Mouse (Mus musculus): Measurements from ENCODE around the gene Ksr2. TPM values are rescaled to one million over a fixed set of nuclear protein-coding genes. Genes with fewer than 3 reads are reported as not detected.

Ksr2 gene
- polyA plus RNA-seq, 1 experiment = 0.14 TPM

DNA sequence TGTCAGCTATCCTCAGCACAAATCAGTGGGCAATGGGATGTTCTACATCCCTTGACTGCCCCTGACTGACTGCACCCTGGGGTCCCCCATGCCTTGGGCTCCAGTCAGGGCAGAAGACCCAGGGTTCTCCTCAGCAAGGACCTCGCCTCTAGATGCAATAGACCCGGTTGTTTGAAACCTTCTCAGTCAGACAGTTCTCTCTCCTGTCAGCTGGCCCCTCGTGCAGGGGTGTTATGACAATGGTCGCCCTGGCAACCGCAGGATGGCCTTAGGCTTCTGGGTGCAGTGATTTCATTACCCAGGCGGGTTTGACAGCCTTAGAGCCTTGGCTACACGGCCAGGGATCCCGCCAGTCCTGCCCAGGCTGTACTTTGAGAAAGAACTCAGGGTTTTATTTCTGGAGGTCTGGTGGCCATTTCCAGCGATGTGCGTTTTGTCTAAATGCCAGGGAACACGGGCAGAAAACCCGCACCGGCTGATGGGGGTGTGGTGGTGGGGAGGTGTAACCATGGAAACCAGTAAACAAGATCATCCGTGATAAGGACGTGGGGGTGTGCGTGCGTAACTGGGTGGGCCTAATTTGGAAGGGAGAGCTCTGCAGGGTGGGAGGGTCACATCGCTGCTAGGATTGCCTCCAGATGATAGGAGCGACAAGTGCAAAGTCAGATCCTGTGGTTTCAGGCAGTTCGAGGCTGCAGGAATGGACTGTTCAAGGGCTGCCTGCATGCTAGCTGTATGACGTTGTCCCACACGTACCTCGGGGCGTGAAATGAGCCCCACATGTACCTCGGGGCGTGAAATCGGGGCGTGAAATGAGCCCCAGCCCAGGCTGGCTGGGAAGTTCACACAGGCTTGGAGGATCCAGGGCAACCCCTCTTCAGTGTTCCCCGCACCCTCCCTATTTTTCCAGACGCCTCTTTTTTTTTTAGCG lies 79.4 kb downstream of the Ksr2 start:
- Histone ChIP-seq H3K4me3 (ENCODE audit: low read depth, low read length) (no peak overlapping the region), H3K4me1 (ENCODE audit: control insufficient read depth, insufficient read depth, insufficient read length, low read length) (no peaks in the 10 kb centered on the region), H3K27me3 (ENCODE audit: control insufficient read depth, insufficient read depth, low read length) (no peaks in the 10 kb centered on the region), H3K36me3 (ENCODE audit: control insufficient read depth, insufficient read depth, low read length) (no peaks in the 10 kb centered on the region), H3K27ac (ENCODE audit: insufficient read depth, low read depth, low read length) (no peak overlapping the region)
- 17% methylated on average over 31 of the region's 31 CpGs for WGBS
- TF ChIP-seq POLR2A (IDR thresholded peaks at IDR 0.05; ENCODE audit: low read depth, low read length) (no peak), CTCF (IDR thresholded peaks at IDR 0.05; ENCODE audit: extremely low read depth, insufficient read length, insufficient replicate concordance, low read depth, low read length) (no peak)

- H3K4me3 ChIP-seq (ENCODE audit: low read depth, low read length) = no peak overlapping the region
- H3K36me3 ChIP-seq (ENCODE audit: control insufficient read depth, insufficient read depth, low read length) = no peaks in the 10 kb centered on the region
- TF ChIP-seq POLR2A (IDR thresholded peaks at IDR 0.05; ENCODE audit: low read depth, low read length) (no peak), CTCF (IDR thresholded peaks at IDR 0.05; ENCODE audit: extremely low read depth, insufficient read length, insufficient replicate concordance, low read depth, low read length) (peak; percentile 78; the same call in 1 of the 2 replicates)
- H3K27me3 ChIP-seq (ENCODE audit: control insufficient read depth, insufficient read depth, low read length) = no peaks in the 10 kb centered on the region
- WGBS = 17% methylated on average over 7 of the region's 7 CpGs
- no peaks in the 10 kb centered on the region for H3K4me1 ChIP-seq (ENCODE audit: control insufficient read depth, insufficient read depth, insufficient read length, low read length)
- no peak overlapping the region for H3K27ac ChIP-seq (ENCODE audit: insufficient read depth, low read depth, low read length)
These were observed 80.1 kb downstream of the Ksr2 start for GRCm38 (mm10) chr5:117493947-117494346.

DNA sequence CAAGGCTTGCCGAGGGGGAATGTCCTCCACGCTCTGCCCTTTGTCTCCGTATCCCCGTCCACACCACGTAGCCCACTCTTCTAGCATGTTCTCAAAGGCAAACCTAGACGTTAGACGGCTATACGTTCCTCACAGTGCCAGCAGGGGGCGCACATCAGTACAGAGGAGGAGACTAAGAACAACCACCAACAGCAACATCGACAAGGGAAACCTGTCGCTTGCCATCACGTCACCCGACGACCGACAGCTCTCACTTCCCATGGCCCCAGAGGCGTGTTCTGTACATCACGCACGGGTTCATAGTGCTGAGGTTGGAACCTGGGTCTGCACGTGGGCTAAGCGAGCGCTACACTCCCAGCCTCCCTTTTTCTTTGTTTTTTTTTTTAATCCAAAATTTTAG lies 83.3 kb downstream of the Ksr2 start:
- Histone ChIP-seq H3K4me1 (ENCODE audit: control insufficient read depth, insufficient read depth, insufficient read length, low read length) (no peaks in the 10 kb centered on the region), H3K36me3 (ENCODE audit: control insufficient read depth, insufficient read depth, low read length) (no peaks in the 10 kb centered on the region), H3K4me3 (ENCODE audit: low read depth, low read length) (no peak overlapping the region), H3K27me3 (ENCODE audit: control insufficient read depth, insufficient read depth, low read length) (no peaks in the 10 kb centered on the region), H3K27ac (ENCODE audit: insufficient read depth, low read depth, low read length) (no peak overlapping the region)
- TF ChIP-seq CTCF (IDR thresholded peaks at IDR 0.05; ENCODE audit: extremely low read depth, insufficient read length, insufficient replicate concordance, low read depth, low read length) (peak; percentile 55; the same call in 1 of the 2 replicates), POLR2A (IDR thresholded peaks at IDR 0.05; ENCODE audit: low read depth, low read length) (no peak)
- 61% methylated on average over 21 of the region's 21 CpGs for WGBS

- Histone ChIP-seq H3K36me3 (ENCODE audit: control insufficient read depth, insufficient read depth, low read length) (no peaks in the 10 kb centered on the region), H3K27ac (ENCODE audit: insufficient read depth, low read depth, low read length) (no peak overlapping the region), H3K4me1 (ENCODE audit: control insufficient read depth, insufficient read depth, insufficient read length, low read length) (peaks cover 6% of the 10 kb centered on the region), H3K27me3 (ENCODE audit: control insufficient read depth, insufficient read depth, low read length) (no peaks in the 10 kb centered on the region), H3K4me3 (ENCODE audit: low read depth, low read length) (no peak overlapping the region)
- WGBS = 82% methylated on average over 5 of the region's 5 CpGs
- peak; percentile 68; the same call in 1 of the 2 replicates for TF ChIP-seq CTCF (IDR thresholded peaks at IDR 0.05; ENCODE audit: extremely low read depth, insufficient read length, insufficient replicate concordance, low read depth, low read length)
- TF ChIP-seq POLR2A (IDR thresholded peaks at IDR 0.05; ENCODE audit: low read depth, low read length) = no peak
These were observed 88.8 kb downstream of the Ksr2 start for GRCm38 (mm10) chr5:117502611-117503010.

DNA sequence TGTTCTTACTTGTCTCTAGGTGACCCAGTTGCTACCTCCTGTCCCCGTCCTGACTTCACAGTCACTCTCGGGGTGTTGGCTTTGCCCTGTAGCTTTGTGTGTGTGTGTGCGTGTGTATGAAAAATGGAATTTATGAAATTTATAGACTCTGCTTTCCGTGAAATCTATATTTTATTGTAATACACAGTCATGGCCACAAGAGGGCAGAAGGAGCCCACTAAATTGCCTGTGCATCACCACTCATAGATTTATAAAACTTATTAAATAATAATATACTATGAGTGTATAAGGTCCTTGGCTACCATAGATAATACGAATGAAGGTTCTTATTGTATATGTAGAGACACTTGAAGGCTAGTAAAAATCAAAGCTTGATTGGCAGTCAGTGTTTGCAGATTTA lies 90.6 kb downstream of the Ksr2 start:
- peak; percentile 25; the same call in 1 of the 2 replicates for TF ChIP-seq CTCF (IDR thresholded peaks at IDR 0.05; ENCODE audit: extremely low read depth, insufficient read length, insufficient replicate concordance, low read depth, low read length)
- TF ChIP-seq POLR2A (IDR thresholded peaks at IDR 0.05; ENCODE audit: low read depth, low read length) = no peak
- 86% methylated on average over 5 of the region's 5 CpGs for WGBS
- Histone ChIP-seq H3K27ac (ENCODE audit: insufficient read depth, low read depth, low read length) (no peak overlapping the region), H3K27me3 (ENCODE audit: control insufficient read depth, insufficient read depth, low read length) (no peaks in the 10 kb centered on the region), H3K4me3 (ENCODE audit: low read depth, low read length) (no peak overlapping the region), H3K4me1 (ENCODE audit: control insufficient read depth, insufficient read depth, insufficient read length, low read length) (peaks cover 6% of the 10 kb centered on the region), H3K36me3 (ENCODE audit: control insufficient read depth, insufficient read depth, low read length) (no peaks in the 10 kb centered on the region)

- Histone ChIP-seq H3K4me1 (ENCODE audit: control insufficient read depth, insufficient read depth, insufficient read length, low read length) (peaks cover 6% of the 10 kb centered on the region), H3K27me3 (ENCODE audit: control insufficient read depth, insufficient read depth, low read length) (no peaks in the 10 kb centered on the region), H3K4me3 (ENCODE audit: low read depth, low read length) (peak overlapping the region; percentile 2; the same call in 1 of the 2 replicates), H3K36me3 (ENCODE audit: control insufficient read depth, insufficient read depth, low read length) (no peaks in the 10 kb centered on the region), H3K27ac (ENCODE audit: insufficient read depth, low read depth, low read length) (no peak overlapping the region)
- 58% methylated on average over 10 of the region's 10 CpGs for WGBS
- TF ChIP-seq POLR2A (IDR thresholded peaks at IDR 0.05; ENCODE audit: low read depth, low read length) (no peak), CTCF (IDR thresholded peaks at IDR 0.05; ENCODE audit: extremely low read depth, insufficient read length, insufficient replicate concordance, low read depth, low read length) (peak; percentile 99)
These were observed 91.4 kb downstream of the Ksr2 start for GRCm38 (mm10) chr5:117505204-117505603.

DNA sequence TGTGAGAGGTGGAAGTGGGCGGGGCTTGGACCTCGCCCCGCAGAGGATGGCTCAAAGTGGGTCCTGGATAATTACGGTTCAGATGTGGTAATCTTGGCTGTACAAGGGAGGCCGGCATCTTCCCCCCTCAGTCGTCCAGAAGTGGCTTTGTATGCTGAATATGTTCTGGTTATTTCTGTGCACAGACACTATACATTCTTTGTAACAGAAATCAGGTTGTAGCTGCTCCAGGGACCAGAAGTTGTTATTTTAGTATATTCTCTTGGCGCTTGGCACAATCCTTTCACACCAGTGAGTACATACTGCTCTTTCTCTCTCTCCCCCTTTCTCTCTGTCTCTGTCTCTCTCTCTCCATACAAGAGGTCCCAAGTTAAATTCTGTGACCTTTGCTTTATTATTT lies 92.0 kb downstream of the Ksr2 start:
- Histone ChIP-seq H3K4me1 (ENCODE audit: control insufficient read depth, insufficient read depth, insufficient read length, low read length) (peaks cover 6% of the 10 kb centered on the region), H3K4me3 (ENCODE audit: low read depth, low read length) (peak overlapping the region; percentile 2; the same call in 1 of the 2 replicates), H3K27me3 (ENCODE audit: control insufficient read depth, insufficient read depth, low read length) (no peaks in the 10 kb centered on the region), H3K27ac (ENCODE audit: insufficient read depth, low read depth, low read length) (no peak overlapping the region), H3K36me3 (ENCODE audit: control insufficient read depth, insufficient read depth, low read length) (no peaks in the 10 kb centered on the region)
- TF ChIP-seq CTCF (IDR thresholded peaks at IDR 0.05; ENCODE audit: extremely low read depth, insufficient read length, insufficient replicate concordance, low read depth, low read length) = no peak
- TF ChIP-seq POLR2A (IDR thresholded peaks at IDR 0.05; ENCODE audit: low read depth, low read length) = no peak
- WGBS = 31% methylated on average over 7 of the region's 7 CpGs

Measured in small intestine, adult 2 months (tissue).